In the genomic region with DNA sequence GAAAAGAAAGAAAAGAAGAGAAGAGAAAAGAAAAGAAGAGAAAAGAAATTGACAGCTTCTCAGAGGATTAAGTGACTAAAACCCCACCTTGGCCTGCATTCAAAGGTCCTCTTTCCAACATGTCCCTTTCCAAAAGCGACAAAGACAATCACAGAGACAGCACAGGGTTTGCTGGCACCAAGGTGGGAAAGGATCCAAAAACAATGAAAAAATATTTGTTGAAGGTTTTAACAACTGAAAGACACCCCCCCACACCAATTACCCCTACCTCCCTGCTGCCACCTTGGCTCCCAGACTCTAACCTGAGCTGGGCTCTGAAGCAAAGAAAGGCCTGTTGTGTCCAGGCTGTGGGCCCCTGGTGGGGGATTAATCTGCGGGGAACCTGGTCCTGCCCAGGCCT, we compare ENCODE assay signal across 15 mouse cellular contexts.
"Had no signal": no experiment of that assay in that cellular context is flagged by ENCODE, and none has a peak within 500 bp of the region (broad histone marks: within the 10 kb centered on the region; RNA-seq: fewer than 3 reads in every experiment).

No protein-coding gene starts in this region.

- H3K27me3 ChIP-seq: liver, embryonic 13.5 days; lung, embryonic 15.5 days; midbrain, embryonic 12.5 days had no signal

- H3K27ac ChIP-seq: left cerebral cortex, adult 2 months; liver, embryonic 13.5 days; lung, embryonic 15.5 days; macrophage; midbrain, embryonic 12.5 days; stomach, postnatal 0 days had no signal

- DNase-seq: kidney, adult 9 months; kidney, postnatal 14 days; liver; liver, embryonic 13.5 days; liver, postnatal 0 days; lung, postnatal 14 days; right cerebral cortex, adult 18-20 months; right cerebral cortex, postnatal 25 days; thymus, postnatal 4 days had no signal

- H3K9me3 ChIP-seq: liver, embryonic 13.5 days; lung, embryonic 15.5 days had no signal

- H3K4me1 ChIP-seq: liver, embryonic 13.5 days; lung, embryonic 15.5 days had no signal

- H3K4me2 ChIP-seq: liver, embryonic 13.5 days; lung, embryonic 15.5 days; midbrain, embryonic 12.5 days had no signal

- H3K36me3 ChIP-seq: liver, embryonic 13.5 days; lung, embryonic 15.5 days; midbrain, embryonic 12.5 days had no signal

- H3K9ac ChIP-seq: liver, embryonic 13.5 days; liver, postnatal 0 days; lung, embryonic 15.5 days; midbrain, embryonic 12.5 days had no signal

- ATAC-seq: liver, postnatal 0 days had no signal

- H3K4me3 ChIP-seq: left cerebral cortex, adult 2 months; liver, embryonic 13.5 days; lung, embryonic 15.5 days; megakaryocyte, embryonic 14.5 days; midbrain, embryonic 12.5 days had no signal
